Mouse (Mus musculus) sigmoid colon, adult 10 weeks (tissue): Measurements from ENCODE around the gene Olfr653. TPM values are rescaled to one million over a fixed set of nuclear protein-coding genes. Genes with fewer than 3 reads are reported as not detected.

Source experiments
- polyA plus RNA-seq: library from polyadenylated mRNA; stranded (reverse); fragments of 350-450 nt; fragmentation: Illumina TruSeq; extraction: RNeasy Lipid Tissue Mini Kit (QIAGEN cat#74804); gene quantifications from one replicate; pipeline ENCODE4 v1.2.3, GENCODE M21; 2014; ENCODE audit warnings: low read depth, low replicate concordance

Gene Olfr653
- not detected for polyA plus RNA-seq

GRCm38 (mm10) chr7:104577014-104577413, at the start of gene Olfr653:
Gene Olfr653 (plus strand): TSS chr7:104577314.

GRCm38 (mm10) chr7:104549833-104550232, 27.3 kb upstream of the Olfr653 start, which contains the start of gene Olfr651:
Gene Olfr651 (plus strand): TSS chr7:104550133.

GRCm38 (mm10) chr7:104560601-104561000, 16.5 kb upstream of the Olfr653 start, which contains the start of gene Olfr652:
Gene Olfr652 (plus strand): TSS chr7:104560901.

DNA sequence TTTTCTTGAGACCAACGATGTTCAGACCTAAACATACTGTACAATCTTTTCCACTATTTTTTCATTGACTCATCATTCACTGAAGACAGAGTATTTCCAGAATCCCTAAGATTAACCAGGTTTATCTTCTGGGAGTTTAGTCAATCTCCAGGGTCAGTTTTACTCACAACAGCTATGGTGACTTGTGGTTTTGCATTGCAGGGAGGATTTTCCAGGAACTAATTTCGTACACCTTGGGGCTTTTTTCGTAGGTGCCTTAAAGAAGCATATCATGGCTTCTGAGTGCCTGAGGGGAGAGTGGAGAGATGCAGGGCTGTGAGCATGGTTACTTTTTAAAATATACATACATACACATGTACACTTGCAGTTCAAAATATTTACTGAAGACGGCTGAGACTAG, 9.6 kb downstream of the Olfr653 start, which contains the start of gene Olfr654:
Olfr654 (plus strand) TSS at position 301 of the 400 bp plus-strand sequence.

DNA sequence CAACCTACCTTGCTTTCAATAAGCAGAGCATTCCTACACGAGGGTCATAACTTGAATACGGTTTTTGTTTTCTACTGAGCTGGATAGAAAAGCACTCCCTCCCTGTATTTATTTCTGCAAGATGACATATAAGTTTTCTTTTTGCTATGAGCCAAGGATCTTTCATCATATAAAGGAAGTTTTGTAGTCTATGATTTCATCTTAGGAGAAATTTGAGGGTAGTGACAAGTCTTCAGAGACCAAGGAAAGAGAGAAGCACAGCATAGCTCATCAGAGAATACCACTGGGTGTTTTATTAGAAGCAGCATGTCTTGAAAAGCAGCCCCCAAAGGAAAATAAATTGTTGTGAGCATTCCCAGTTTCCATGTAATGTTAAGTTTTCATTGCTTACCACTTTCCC, 24.6 kb downstream of the Olfr653 start, which contains the start of gene Olfr655:
Olfr655 (minus strand) TSS at position 101 of the 400 bp plus-strand sequence.

DNA sequence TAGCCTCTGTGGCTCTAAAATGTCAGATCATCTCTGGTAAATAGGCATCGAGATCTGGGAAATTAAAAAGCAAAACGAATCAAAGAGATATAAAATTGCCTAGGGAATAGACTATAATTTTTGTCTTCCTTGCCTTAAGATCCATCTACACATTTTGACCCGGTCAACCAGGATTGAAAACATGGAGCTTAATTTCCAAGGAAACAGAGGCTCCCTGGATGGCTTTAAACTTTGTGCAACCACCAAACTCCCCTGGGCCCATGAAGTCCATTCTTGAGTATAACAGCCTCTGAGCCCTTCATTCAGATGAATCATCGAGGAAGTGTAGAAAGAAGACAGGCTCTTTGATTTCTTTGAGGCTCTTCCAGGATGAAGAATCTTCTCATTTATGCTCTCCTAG, 36.5 kb downstream of the Olfr653 start, which contains the start of gene Olfr656:
Olfr656 (plus strand) TSS at position 301 of the 400 bp plus-strand sequence.

GRCm38 (mm10) chr7:104624494-104624893, 47.4 kb downstream of the Olfr653 start, which contains the start of gene Olfr657:
Gene Olfr657 (plus strand): TSS chr7:104624794.

Other genes starting within 250 kb of the Olfr653 start
- 2.4 TPM for gene Trim34b, start 247.8 kb upstream of the Olfr653 start, polyA plus RNA-seq
- 70.1 TPM for gene Trim12c, start 224.0 kb upstream of the Olfr653 start, polyA plus RNA-seq
- 3.2 TPM for gene Trim30b, start 207.4 kb upstream of the Olfr653 start, polyA plus RNA-seq
- 0.76 TPM for gene Trim30c, start 176.5 kb upstream of the Olfr653 start, polyA plus RNA-seq
- gene Trim30a, start 112.1 kb upstream of the Olfr653 start, polyA plus RNA-seq: 47.4 TPM
- 112 TPM for gene Trim30d, start 69.5 kb upstream of the Olfr653 start, polyA plus RNA-seq
- not detected for gene Olfr651, start 27.2 kb upstream of the Olfr653 start, polyA plus RNA-seq
- gene Olfr652, start 16.4 kb upstream of the Olfr653 start, polyA plus RNA-seq: not detected
- gene Olfr654, start 9.7 kb downstream of the Olfr653 start, polyA plus RNA-seq: not detected
- gene Olfr655, start 24.5 kb downstream of the Olfr653 start, polyA plus RNA-seq: not detected
- gene Olfr656, start 36.6 kb downstream of the Olfr653 start, polyA plus RNA-seq: not detected
- not detected for gene Olfr657, start 47.5 kb downstream of the Olfr653 start, polyA plus RNA-seq
- gene Olfr658, start 70.0 kb downstream of the Olfr653 start, polyA plus RNA-seq: 0.38 TPM
- not detected for gene Olfr659, start 89.4 kb downstream of the Olfr653 start, polyA plus RNA-seq
- gene Olfr661, start 109.2 kb downstream of the Olfr653 start, polyA plus RNA-seq: not detected
- not detected for gene Usp17le, start 200.2 kb downstream of the Olfr653 start, polyA plus RNA-seq